Mouse (Mus musculus): ENCODE data around the gene Islr2. TPM values are rescaled to one million over a fixed set of nuclear protein-coding genes. Genes with fewer than 3 reads are reported as not detected.
A peak's percentile ranks its signal among the peaks of the same experiment; 100 is the strongest.
"Not testable (repeated sequence)": the region's sequence is repeated elsewhere in the genome, so short reads cannot be mapped to it uniquely, and the experiment has no call there.

Gene Islr2
- polyA plus RNA-seq (2012; rRNA removed) (0.03 and 0.35 TPM in 2 replicates), polyA plus RNA-seq (2014; fragmentation: Nextera tagmentation; extraction: Ambion mirVana) (not detected in 2 replicates)

DNA sequence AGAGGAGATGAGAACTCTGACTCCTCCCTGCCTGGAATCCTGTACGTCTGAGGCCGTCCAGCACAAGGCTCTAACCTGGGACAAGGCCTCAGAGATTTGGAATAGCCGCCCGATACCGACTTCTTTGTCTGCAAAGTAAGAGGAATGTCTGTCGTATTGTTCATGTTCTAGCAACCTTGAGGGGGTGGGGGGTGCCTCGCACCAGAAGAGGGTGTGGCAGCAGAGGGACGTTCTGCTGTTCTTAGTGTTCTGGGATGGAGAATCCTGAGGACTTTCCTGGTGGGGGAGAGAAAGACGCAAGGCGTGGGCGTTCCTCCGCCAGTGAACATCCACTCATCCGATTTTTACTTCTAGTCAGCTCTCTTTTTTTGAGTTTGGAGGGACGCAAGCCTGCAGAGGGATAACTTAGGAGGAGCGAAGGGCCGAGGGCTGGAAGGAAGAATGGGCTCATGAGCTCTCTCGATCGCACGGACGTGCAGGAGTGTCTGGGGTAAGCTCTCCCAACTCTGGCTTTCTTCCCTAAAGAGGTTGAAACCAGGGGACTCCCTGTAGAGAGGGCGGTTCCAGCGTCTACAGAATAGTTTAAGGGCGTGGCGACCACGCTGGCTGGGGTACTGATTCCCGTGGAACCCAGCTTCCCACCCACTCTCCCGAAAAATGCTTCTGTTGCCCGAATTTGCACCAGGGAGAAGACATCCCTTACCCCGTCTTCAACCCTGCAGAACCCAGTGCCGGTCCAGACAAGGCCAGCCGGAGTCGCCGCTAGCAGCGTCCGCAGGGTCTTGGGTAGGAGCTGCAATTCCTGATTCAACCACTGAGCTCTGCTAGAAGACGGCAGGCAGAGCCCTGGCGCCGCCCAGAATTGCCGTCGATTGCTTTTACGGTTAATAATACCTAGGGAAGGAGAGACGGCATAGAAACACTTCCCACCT lies at the start of gene Islr2, which contains the start of gene Islr:
Gene Islr2 (minus strand): TSS at position 804 of the 932 bp plus-strand sequence.
Gene Islr (minus strand): TSS at position 791 of the 932 bp plus-strand sequence.
- TF ChIP-seq EP300 (IDR thresholded peaks at IDR 0.05; ENCODE audit: low read depth) (no peak), CTCF (IDR thresholded peaks at IDR 0.05; ENCODE audit: low read depth) (peak; percentile 76)
- DNase-seq (ENCODE audit: low read depth in 3 of 3, low spot score in 3 of 3): peak in 1 of 3 experiments; percentile 49
- no peaks in the 10 kb centered on the region for H3K9me3 ChIP-seq (ENCODE audit: control insufficient read depth, low read length)
- ATAC-seq (ENCODE audit: insufficient read depth): peak; percentile 79
- H3K4me1 ChIP-seq (replicated peaks; ENCODE audit: control insufficient read depth in 2 of 2, insufficient read depth in 2 of 2, low read length in 1 of 2): no peaks in the 10 kb centered on the region
- peak within 1 kb of the TSS; percentile 15; the same call in 1 of the 2 replicates for H3K9ac ChIP-seq (replicated peaks)
- H3K36me3 ChIP-seq (replicated peaks; ENCODE audit: control insufficient read depth, insufficient read depth, low read depth): no peaks in the 10 kb centered on the region
- peak within 1 kb of the TSS; percentile 49 to 60 for H3K4me3 ChIP-seq (ENCODE audit: insufficient read depth in 1 of 2, low read depth in 2 of 2, low read length in 2 of 2)
- 4% methylated on average over 42 of the region's 42 CpGs for WGBS (ENCODE audit: insufficient replicate concordance)
- no peak within 1 kb of the TSS for H3K27ac ChIP-seq
- H3K4me2 ChIP-seq (ENCODE audit: low read depth): peak within 1 kb of the TSS; percentile 61
- H3K27me3 ChIP-seq (ENCODE audit: control insufficient read depth, insufficient read depth, low read length): peaks cover 59% of the 10 kb centered on the region

DNA sequence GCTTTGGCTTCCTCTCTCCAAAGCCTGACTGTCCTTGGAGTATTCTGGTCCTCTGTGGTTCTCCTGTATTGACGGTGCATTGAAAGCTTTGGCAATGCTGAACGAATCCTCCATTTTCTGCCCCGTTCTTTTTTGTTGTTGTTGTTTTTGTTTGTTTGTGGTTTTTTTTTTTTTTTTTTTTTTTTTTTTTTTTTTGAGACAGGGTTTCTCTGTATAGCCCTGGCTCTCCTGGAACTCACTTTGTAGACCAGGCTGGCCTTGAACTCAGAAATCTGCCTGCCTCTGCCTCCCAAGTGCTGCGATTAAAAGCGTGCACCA lies 49.6 kb upstream of the Islr2 start:
- H3K9ac ChIP-seq (replicated peaks): peak overlapping the region; percentile 71
- H3K36me3 ChIP-seq (replicated peaks; ENCODE audit: control insufficient read depth, insufficient read depth, low read depth); ATAC-seq (ENCODE audit: insufficient read depth); DNase-seq (ENCODE audit: low read depth in 3 of 3, low spot score in 3 of 3); H3K27me3 ChIP-seq (ENCODE audit: control insufficient read depth, insufficient read depth, low read length); H3K9me3 ChIP-seq (ENCODE audit: control insufficient read depth, low read length): not testable (repeated sequence)
- peaks cover 14 to 25% of the 10 kb centered on the region in 2 experiments for H3K4me1 ChIP-seq (replicated peaks; ENCODE audit: control insufficient read depth in 2 of 2, insufficient read depth in 2 of 2, low read length in 1 of 2)
- H3K4me3 ChIP-seq (ENCODE audit: insufficient read depth in 1 of 2, low read depth in 2 of 2, low read length in 2 of 2): peak overlapping the region; percentile 64 to 67
- WGBS (ENCODE audit: insufficient replicate concordance): 51% methylated on average over 5 of the region's 5 CpGs
- H3K4me2 ChIP-seq (ENCODE audit: low read depth): peak overlapping the region; percentile 87
- peak overlapping the region; percentile 77 for H3K27ac ChIP-seq

DNA sequence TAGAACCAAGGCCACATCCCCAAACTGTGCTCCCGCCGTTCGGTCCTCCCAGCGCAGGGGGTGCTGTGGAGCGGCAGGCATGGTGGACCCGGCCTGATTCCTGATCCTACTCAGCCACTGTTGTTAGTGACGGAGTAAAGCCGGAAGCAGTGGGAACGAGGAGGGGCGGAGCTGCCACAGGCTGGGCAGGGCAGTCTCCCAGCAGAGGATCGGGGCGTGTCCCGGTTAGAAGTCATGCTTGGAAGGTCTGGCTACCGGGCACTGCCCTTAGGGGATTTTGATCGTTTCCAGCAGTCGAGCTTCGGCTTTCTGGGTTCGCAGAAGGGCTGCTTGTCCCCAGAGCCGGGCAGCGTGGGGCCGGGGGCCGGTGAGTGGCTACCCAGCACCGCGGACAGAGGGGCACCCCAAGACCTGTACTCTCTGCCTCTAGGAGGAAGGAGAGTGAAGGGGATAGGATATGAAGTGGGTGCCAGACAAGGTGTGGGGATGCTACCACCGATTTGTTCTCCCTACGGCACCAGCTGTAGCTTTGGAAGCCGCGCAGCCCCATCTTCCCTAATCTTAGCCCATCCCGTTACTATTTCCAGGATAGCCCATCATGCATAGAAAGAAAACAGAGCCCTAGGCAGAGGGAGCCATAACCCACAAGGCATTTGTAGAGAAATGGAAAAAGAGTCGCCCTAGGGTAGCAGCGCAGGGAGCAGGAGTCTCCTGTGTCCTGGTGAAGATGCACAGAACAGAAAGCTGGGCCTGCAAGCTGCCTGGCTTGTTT lies 49.1 kb upstream of the Islr2 start, which contains the start of gene Stoml1:
Gene Stoml1 (plus strand): TSS at position 132 of the 772 bp plus-strand sequence.
- peak within 1 kb of the TSS; percentile 64 to 67 for H3K4me3 ChIP-seq (ENCODE audit: insufficient read depth in 1 of 2, low read depth in 2 of 2, low read length in 2 of 2)
- ATAC-seq (ENCODE audit: insufficient read depth): peak; percentile 94
- H3K36me3 ChIP-seq (replicated peaks; ENCODE audit: control insufficient read depth, insufficient read depth, low read depth): no peaks in the 10 kb centered on the region
- H3K4me2 ChIP-seq (ENCODE audit: low read depth): peak within 1 kb of the TSS; percentile 87
- H3K9ac ChIP-seq (replicated peaks): peak within 1 kb of the TSS; percentile 71
- WGBS (ENCODE audit: insufficient replicate concordance): under 1% methylated on average over 31 of the region's 31 CpGs
- peak within 1 kb of the TSS; percentile 77 for H3K27ac ChIP-seq
- H3K9me3 ChIP-seq (ENCODE audit: control insufficient read depth, low read length): no peaks in the 10 kb centered on the region
- TF ChIP-seq EP300 (IDR thresholded peaks at IDR 0.05; ENCODE audit: low read depth): no peak
- TF ChIP-seq CTCF (IDR thresholded peaks at IDR 0.05; ENCODE audit: low read depth): peak; percentile 99
- H3K4me1 ChIP-seq (replicated peaks; ENCODE audit: control insufficient read depth in 2 of 2, insufficient read depth in 2 of 2, low read length in 1 of 2): peaks cover 17 to 27% of the 10 kb centered on the region in 2 experiments
- H3K27me3 ChIP-seq (ENCODE audit: control insufficient read depth, insufficient read depth, low read length): no peaks in the 10 kb centered on the region
- DNase-seq (ENCODE audit: low read depth in 3 of 3, low spot score in 3 of 3): peak; percentile 91 to 94 (median 92)

DNA sequence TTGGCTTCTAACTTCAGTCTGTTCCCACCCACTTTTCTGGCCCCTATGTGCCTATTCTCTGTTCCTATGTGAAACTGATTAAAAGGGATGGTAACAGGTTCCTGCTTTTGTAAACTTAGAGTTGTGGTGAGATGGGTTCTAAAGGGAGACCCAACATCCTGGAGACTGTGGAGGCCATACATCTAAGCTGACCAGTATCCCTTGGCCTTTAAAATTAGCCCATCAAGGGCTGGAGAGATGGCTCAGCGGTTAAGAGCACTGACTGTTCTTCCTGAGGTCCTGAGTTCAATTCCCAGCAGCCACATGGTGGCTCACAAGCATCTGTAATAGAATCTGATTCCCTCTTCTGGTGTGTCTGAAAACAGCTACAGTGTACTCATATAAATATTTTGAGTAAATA lies 46.6 kb upstream of the Islr2 start:
- WGBS (ENCODE audit: insufficient replicate concordance): 89% methylated on average over 1 of the region's 1 CpGs
- peak overlapping the region; percentile 92; the same call in 1 of the 2 replicates for H3K27ac ChIP-seq
- H3K4me3 ChIP-seq (ENCODE audit: insufficient read depth in 1 of 2, low read depth in 2 of 2, low read length in 2 of 2); H3K9me3 ChIP-seq (ENCODE audit: control insufficient read depth, low read length); DNase-seq (ENCODE audit: low read depth in 3 of 3, low spot score in 3 of 3); H3K36me3 ChIP-seq (replicated peaks; ENCODE audit: control insufficient read depth, insufficient read depth, low read depth); H3K27me3 ChIP-seq (ENCODE audit: control insufficient read depth, insufficient read depth, low read length); H3K4me2 ChIP-seq (ENCODE audit: low read depth); ATAC-seq (ENCODE audit: insufficient read depth); H3K9ac ChIP-seq (replicated peaks): not testable (repeated sequence)
- H3K4me1 ChIP-seq (replicated peaks; ENCODE audit: control insufficient read depth in 2 of 2, insufficient read depth in 2 of 2, low read length in 1 of 2): peaks cover 14 to 29% of the 10 kb centered on the region in 2 experiments
